Mouse (Mus musculus): ENCODE results near the gene Thap8. TPM values are rescaled to one million over a fixed set of nuclear protein-coding genes. Genes with fewer than 3 reads are reported as not detected.

The Thap8 gene
- polyA plus RNA-seq, 1 experiment, result not detected

GRCm38 (mm10) chr7:30332622-30333259 lies 52.8 kb downstream of the Thap8 start:
- Histone ChIP-seq H3K36me3 (ENCODE audit: control insufficient read depth) (no peaks in the 10 kb centered on the region), H3K4me1 (ENCODE audit: control insufficient read depth) (no peaks in the 10 kb centered on the region), H3K27me3 (ENCODE audit: control insufficient read depth) (peaks cover 28% of the 10 kb centered on the region), H3K4me3 (replicated peaks) (no peak overlapping the region), H3K9me3 (ENCODE audit: control insufficient read depth, low read length) (no peaks in the 10 kb centered on the region)
- TF ChIP-seq GATA1 (IDR thresholded peaks at IDR 0.05; ENCODE audit: low read length), result no peak
- TF ChIP-seq TAL1 (IDR thresholded peaks at IDR 0.05; ENCODE audit: low read length), result no peak

GRCm38 (mm10) chr7:30333436-30333835 lies 53.5 kb downstream of the Thap8 start:
- TF ChIP-seq TAL1 (IDR thresholded peaks at IDR 0.05; ENCODE audit: low read length), result no peak
- TF ChIP-seq GATA1 (IDR thresholded peaks at IDR 0.05; ENCODE audit: low read length), result no peak
- no peaks in the 10 kb centered on the region for H3K36me3 ChIP-seq (ENCODE audit: control insufficient read depth)
- H3K27me3 ChIP-seq (ENCODE audit: control insufficient read depth), result peaks cover 28% of the 10 kb centered on the region
- H3K4me3 ChIP-seq (replicated peaks), result no peak overlapping the region
- H3K4me1 ChIP-seq (ENCODE audit: control insufficient read depth), result no peaks in the 10 kb centered on the region
- H3K9me3 ChIP-seq (ENCODE audit: control insufficient read depth, low read length), result no peaks in the 10 kb centered on the region

GRCm38 (mm10) chr7:30334563-30334962 lies 54.7 kb downstream of the Thap8 start:
- peaks cover 28% of the 10 kb centered on the region for H3K27me3 ChIP-seq (ENCODE audit: control insufficient read depth)

GRCm38 (mm10) chr7:30335688-30336087 lies 55.8 kb downstream of the Thap8 start:
- TF ChIP-seq GATA1 (IDR thresholded peaks at IDR 0.05; ENCODE audit: low read length), result no peak
- no peak for TF ChIP-seq TAL1 (IDR thresholded peaks at IDR 0.05; ENCODE audit: low read length)
- peaks cover 26% of the 10 kb centered on the region for H3K27me3 ChIP-seq (ENCODE audit: control insufficient read depth)
- H3K4me3 ChIP-seq (replicated peaks), result no peak overlapping the region
- H3K36me3 ChIP-seq (ENCODE audit: control insufficient read depth), result no peaks in the 10 kb centered on the region
- no peaks in the 10 kb centered on the region for H3K9me3 ChIP-seq (ENCODE audit: control insufficient read depth, low read length)
- no peaks in the 10 kb centered on the region for H3K4me1 ChIP-seq (ENCODE audit: control insufficient read depth)

More at GRCm38 (mm10) chr7:30334563-30334962, 54.7 kb downstream of the Thap8 start:
- Histone ChIP-seq H3K4me1 (ENCODE audit: control insufficient read depth) (no peaks in the 10 kb centered on the region), H3K4me3 (replicated peaks) (no peak overlapping the region), H3K36me3 (ENCODE audit: control insufficient read depth) (no peaks in the 10 kb centered on the region), H3K9me3 (ENCODE audit: control insufficient read depth, low read length) (no peaks in the 10 kb centered on the region)
- TF ChIP-seq TAL1 (IDR thresholded peaks at IDR 0.05; ENCODE audit: low read length) (no peak), GATA1 (IDR thresholded peaks at IDR 0.05; ENCODE audit: low read length) (no peak)

GRCm38 (mm10) chr7:30336384-30336783 lies 56.5 kb downstream of the Thap8 start:
- TF ChIP-seq GATA1 (IDR thresholded peaks at IDR 0.05; ENCODE audit: low read length), result no peak
- TF ChIP-seq TAL1 (IDR thresholded peaks at IDR 0.05; ENCODE audit: low read length), result no peak
- Histone ChIP-seq H3K27me3 (ENCODE audit: control insufficient read depth) (peaks cover 23% of the 10 kb centered on the region), H3K4me3 (replicated peaks) (no peak overlapping the region), H3K36me3 (ENCODE audit: control insufficient read depth) (no peaks in the 10 kb centered on the region), H3K9me3 (ENCODE audit: control insufficient read depth, low read length) (no peaks in the 10 kb centered on the region), H3K4me1 (ENCODE audit: control insufficient read depth) (no peaks in the 10 kb centered on the region)

- no peak overlapping the region for H3K4me3 ChIP-seq (replicated peaks)
- no peaks in the 10 kb centered on the region for H3K4me1 ChIP-seq (ENCODE audit: control insufficient read depth)
- H3K36me3 ChIP-seq (ENCODE audit: control insufficient read depth), result no peaks in the 10 kb centered on the region
- no peaks in the 10 kb centered on the region for H3K9me3 ChIP-seq (ENCODE audit: control insufficient read depth, low read length)
- H3K27me3 ChIP-seq (ENCODE audit: control insufficient read depth), result peaks cover 11% of the 10 kb centered on the region
- no peak for TF ChIP-seq GATA1 (IDR thresholded peaks at IDR 0.05; ENCODE audit: low read length)
- no peak for TF ChIP-seq TAL1 (IDR thresholded peaks at IDR 0.05; ENCODE audit: low read length)
These were observed 59.7 kb downstream of the Thap8 start for GRCm38 (mm10) chr7:30339432-30340109.

Other genes starting within 250 kb of the Thap8 start
- 0.02 TPM in 1 of 2 replicates, not detected in the other for gene Zfp14, start 228.7 kb upstream of the Thap8 start, polyA plus RNA-seq (2012)
- 0.02 TPM in 1 of 2 replicates, not detected in the other for gene Zfp82, start 207.2 kb upstream of the Thap8 start, polyA plus RNA-seq (2012)
- not detected in 2 replicates for gene Gm26920, start 189.7 kb upstream of the Thap8 start, polyA plus RNA-seq (2012)
- not detected in 2 replicates for gene Zfp566, start 189.6 kb upstream of the Thap8 start, polyA plus RNA-seq (2012)
- gene Zfp260, start 185.3 kb upstream of the Thap8 start, polyA plus RNA-seq (2012), result not detected in 2 replicates
- gene Zfp382, start 158.2 kb upstream of the Thap8 start, polyA plus RNA-seq (2012), result 0.11 TPM in 1 of 2 replicates, not detected in the other
- 0.14 and 0.46 TPM in 2 replicates for gene Zfp146, start 110.3 kb upstream of the Thap8 start, polyA plus RNA-seq (2012)
- 0.12 TPM in 1 of 2 replicates, not detected in the other for gene Cox7a1, start 96.0 kb upstream of the Thap8 start, polyA plus RNA-seq (2012)
- gene Capns1, start 81.3 kb upstream of the Thap8 start, polyA plus RNA-seq (2012), result 17.1 and 21.2 TPM in 2 replicates
- 9.4 and 10.9 TPM in 2 replicates for gene Polr2i, start 48.1 kb upstream of the Thap8 start, polyA plus RNA-seq (2012)
- gene Tbcb, start 47.8 kb upstream of the Thap8 start, polyA plus RNA-seq (2012), result 2.6 and 4.1 TPM in 2 replicates
- not detected in 2 replicates for gene Ovol3, start 44.4 kb upstream of the Thap8 start, polyA plus RNA-seq (2012)
- 14.8 and 30.0 TPM in 2 replicates for gene Wdr62, start 325 bp downstream of the Thap8 start, polyA plus RNA-seq (2012)
- not detected in 2 replicates for gene Clip3, start 11.6 kb downstream of the Thap8 start, polyA plus RNA-seq (2012)
- gene Alkbh6, start 28.6 kb downstream of the Thap8 start, polyA plus RNA-seq (2012), result 2.1 and 2.8 TPM in 2 replicates
- 0.04 and 0.13 TPM in 2 replicates for gene Syne4, start 34.7 kb downstream of the Thap8 start, polyA plus RNA-seq (2012)
- gene E130208F15Rik, start 41.6 kb downstream of the Thap8 start, polyA plus RNA-seq (2012), result not detected in 2 replicates
- 0.45 and 0.47 TPM in 2 replicates for gene Sdhaf1, start 43.8 kb downstream of the Thap8 start, polyA plus RNA-seq (2012)
- gene Lrfn3, start 82.7 kb downstream of the Thap8 start, polyA plus RNA-seq (2012), result 0.05 TPM in 1 of 2 replicates, not detected in the other
- 0.91 and 1.6 TPM in 2 replicates for gene Tyrobp, start 133.7 kb downstream of the Thap8 start, polyA plus RNA-seq (2012)
- not detected in 2 replicates for gene Hcst, start 139.8 kb downstream of the Thap8 start, polyA plus RNA-seq (2012)
- gene Nfkbid, start 141.6 kb downstream of the Thap8 start, polyA plus RNA-seq (2012), result 0.23 and 0.30 TPM in 2 replicates
- gene Aplp1, start 165.4 kb downstream of the Thap8 start, polyA plus RNA-seq (2012), result 0.13 and 0.33 TPM in 2 replicates
- 0.02 and 0.05 TPM in 2 replicates for gene Kirrel2, start 177.6 kb downstream of the Thap8 start, polyA plus RNA-seq (2012)
- not detected in 2 replicates for gene Nphs1, start 178.2 kb downstream of the Thap8 start, polyA plus RNA-seq (2012)
- gene Prodh2, start 213.5 kb downstream of the Thap8 start, polyA plus RNA-seq (2012), result 0.11 and 0.36 TPM in 2 replicates